Mouse (Mus musculus): ENCODE measurements around the gene Galnt18.

Galnt18 gene

DNA sequence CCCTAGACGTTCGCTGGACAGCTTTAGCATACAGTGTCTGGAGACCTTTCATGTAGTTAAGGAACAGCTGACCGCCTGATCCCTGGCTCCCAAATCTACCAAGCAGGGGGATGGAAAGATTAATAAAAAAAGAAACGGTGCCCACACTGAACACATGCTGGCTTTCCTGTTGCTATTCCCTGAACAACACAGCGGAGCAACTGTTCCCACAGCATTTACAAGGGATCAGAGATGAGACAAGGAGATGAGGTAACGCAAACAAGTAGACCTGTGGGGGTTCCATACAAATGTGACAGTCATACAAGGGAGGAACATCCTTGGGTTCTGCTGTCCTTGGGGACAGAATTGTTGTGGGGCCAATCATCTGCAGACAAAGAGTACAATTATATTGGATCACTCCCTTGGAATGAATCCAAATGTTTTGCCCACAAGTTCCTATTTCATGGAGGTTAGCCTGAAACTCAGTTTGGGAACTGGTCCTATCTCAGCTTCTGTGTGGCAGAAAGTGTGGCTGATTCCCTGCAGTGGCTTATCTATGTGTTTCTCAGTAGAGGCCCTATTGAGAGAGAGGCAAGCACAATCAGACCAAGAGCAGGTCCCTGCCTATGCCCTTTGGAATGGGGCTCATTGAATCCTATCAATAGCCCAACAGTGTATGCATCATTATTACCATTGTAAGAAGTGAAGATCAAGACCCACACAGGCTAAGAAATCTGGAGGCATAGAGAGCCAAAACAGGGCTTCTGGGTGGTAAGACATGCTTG, 68.5 kb downstream of the Galnt18 start:
- DNase-seq, result no peak

DNA sequence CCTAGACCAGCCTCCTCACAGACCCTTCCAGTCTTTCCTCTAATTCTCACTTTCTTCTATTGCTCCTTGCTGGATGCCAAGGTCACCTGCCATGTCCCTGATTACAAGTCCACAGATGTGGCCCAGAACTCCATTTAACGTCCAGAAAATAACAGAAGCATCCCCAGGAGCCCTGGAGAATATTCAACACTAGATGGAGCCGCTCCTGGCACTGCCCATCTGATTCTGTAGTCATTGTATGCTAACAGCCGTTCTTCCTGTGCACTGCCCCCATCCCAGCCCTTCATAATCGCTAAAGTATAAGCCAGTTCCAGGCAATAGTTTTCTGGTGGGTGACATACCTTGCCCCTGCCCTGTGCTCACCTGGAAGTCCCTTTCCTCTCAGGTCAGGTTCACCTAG, 69.5 kb downstream of the Galnt18 start:
- no peak for DNase-seq

DNA sequence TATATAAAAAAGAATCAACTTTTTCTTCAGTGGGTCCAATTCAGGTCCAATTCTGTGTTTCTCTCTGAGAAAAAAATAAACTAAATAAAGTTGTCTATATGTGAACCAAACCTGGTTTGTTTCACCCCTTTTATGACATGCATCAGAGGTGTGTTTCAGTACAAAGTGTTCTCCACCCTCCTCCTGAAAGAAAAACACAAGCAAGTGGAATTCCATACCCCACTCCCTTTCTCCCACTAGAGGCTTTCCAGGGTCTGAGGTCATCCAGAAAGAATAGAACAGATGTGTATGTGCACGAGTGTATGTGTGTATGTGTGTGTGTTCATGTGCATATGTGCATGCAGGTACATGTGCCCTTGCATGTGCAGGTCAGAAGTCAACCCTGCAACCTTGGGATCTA, 71.2 kb downstream of the Galnt18 start:
- no peak for DNase-seq

DNA sequence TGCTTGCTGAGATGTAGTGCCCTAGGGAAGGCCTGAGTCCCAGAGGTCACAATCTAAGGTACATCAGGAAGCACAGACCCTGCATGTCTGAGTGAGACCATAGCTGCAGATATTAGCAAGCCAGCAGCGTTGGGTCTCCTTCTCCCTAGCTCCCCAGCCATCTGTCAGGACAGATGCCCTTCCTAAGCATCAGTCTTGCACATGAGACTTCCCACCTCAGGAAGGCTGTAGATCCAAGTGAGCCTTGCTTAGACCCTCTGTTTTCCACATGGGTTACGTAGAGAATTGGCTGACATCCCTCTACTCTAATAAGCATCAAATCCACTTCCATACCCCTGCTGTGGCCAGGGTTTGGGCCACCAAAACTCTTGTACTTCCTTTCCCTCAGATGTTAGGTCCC, 76.8 kb downstream of the Galnt18 start:
- DNase-seq, result no peak

DNA sequence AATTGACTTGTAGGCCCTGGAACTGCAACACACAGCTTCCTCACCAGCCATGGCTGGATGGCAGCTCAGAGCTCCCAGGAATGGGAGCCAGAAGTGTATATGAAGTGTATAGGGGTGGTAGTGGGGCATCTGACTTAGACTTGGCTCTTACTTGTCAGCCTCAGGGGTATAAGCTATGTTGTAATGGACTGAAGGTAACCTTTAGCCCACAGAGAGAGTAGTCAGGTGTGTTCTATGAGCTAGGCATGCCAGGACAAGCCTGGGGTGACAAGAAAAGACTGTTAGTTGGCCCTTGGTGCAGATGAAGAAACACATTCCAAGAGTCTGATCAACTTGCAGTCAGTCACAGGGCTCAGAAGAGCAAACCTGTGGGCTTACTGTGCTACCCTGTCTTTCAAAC, 78.0 kb downstream of the Galnt18 start:
- DNase-seq, result no peak

DNA sequence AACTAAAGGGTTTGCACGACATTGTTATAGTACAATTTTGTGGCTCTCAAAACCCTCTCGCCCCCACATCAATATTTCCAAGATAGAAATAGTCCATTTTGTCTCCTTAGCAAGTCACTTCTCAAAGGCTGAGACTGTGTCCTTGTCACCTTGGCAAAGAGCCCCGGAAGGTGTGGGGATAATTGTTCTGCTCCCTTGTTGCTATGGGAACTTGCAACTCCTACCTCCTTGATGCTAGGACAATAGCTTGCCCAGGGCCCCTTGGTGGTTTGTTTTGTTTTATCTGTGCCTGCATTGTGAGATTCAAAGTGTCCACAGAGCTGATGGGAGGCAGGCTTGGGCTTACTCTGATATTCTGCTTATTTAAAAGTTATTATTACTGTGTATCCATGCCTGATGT, 80.3 kb downstream of the Galnt18 start:
- DNase-seq, result no peak

DNA sequence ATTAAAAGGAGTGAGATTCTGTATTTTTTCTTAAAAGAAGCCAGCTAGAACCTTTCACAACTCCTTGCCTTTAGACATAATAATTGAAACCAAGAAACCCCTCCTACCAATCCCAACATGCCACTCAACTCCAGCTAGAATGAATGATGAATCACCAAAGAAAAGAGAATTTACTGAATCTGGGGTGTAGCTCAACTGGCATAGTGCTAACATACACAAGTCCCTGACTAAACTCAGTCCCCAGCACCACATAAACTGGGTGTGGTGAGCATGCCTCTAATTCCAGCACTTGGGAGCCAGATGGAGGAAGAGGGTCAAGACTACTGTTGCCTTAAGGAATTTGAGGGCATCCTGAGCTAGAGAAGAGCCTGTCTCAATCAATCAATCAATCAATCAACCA, 83.6 kb downstream of the Galnt18 start:
- DNase-seq, result no peak

DNA sequence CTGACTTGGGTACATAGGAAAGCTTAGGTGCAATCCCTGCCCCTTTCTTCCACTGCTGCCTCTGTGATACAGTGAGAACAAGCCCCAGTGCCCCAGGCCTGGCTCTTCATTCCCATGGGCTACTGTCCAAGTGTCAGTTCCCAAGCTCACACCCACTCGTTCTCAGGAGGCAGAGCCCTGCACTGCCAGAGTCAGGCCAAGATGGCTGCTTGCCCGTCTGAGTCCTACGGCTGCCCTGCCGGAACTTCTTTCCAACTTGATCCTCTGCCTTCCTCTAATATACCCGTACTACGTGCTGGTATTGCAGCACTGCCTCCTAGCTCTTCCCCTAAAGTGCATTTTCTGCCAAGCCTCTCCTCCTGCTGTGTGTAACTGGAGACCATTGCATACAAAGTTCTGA, 85.5 kb downstream of the Galnt18 start:
- peak; percentile 68 for DNase-seq

DNA sequence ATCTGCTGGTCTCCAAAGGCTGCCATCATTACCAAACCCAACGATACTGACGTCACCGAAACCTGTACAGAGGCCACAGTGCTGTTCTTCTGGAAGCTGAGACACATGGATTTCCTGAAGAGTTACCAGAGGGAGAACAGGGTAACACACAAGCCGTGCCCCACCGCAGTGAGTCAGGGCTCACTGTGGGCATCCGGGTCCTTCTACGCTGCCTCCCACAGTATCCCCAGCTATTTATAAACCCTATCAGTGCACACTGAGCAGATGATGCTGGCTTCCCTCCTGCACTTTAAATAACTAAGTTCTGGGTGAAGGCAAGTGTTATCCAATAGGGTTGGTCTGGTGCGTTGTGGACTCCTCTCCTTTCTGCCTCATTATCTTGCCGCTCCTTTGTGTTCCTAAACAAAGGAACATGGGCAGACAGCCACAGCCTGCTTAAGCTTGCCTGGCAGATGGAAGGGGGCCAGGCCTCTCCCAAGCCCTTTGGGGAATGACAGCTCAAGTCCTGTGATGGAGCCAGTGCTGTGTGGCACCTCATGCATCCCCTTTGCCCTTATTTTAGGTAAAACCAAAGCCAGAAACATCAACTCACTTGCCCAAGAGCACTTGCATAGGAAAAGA, 87.0 kb downstream of the Galnt18 start:
- DNase-seq, result peak; percentile 60

DNA sequence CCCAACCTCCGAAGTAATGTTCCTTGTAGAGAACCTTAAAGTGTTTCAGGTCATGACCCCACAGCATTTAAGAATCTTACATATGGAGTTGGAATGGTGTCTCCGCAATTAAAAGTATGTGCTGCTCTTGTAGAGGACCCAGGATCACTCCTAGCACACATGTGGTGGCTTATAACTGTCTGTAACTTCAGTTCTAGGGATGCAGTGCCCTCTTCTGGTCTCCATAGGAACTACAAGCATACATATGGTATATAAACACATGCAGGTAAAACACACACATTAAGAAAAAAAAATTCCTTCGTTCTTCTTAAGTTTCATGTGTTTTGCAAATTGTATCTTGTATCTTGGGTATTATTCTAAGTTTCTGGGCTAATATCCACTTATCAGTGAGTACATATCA, 99.7 kb downstream of the Galnt18 start:
- DNase-seq, result no peak

DNA sequence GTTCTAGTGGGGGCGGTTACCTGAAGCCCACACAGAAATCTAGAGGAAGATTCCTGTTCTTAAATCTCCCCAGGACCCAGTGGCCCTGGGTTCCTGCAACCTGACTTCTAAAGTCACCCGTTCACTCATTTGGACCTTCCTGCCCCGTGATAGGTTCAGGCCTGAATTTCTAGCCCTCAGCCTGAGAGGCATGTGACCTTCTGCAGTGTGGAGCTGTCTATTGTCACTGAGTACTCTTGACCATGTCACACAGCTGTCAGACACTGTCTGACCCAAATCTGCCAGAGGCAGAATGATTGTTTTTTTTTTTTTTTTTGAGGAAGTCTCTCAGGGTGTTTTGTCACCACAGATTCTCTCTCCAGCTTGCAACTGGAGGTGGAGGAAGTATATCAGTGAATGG, 103.3 kb downstream of the Galnt18 start:
- DNase-seq, result no peak

DNA sequence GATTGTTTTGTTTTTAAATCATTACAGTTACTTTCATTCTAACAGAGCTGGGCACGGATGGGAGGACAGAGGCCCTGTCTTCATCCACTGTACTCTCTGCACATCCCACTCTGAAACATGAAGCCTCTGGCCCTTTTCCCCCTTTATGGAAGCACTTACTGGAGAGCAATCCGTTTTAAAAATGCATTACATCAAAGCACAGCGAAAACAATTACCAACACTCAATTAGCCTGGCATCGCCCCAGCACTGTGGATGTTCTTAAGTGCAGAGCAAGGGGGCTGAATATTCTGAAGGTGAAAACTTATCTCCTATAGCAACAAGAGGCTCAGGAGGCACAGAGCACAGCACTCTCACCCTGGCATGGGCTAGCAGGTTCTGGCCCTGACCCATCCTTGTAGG, 107.3 kb downstream of the Galnt18 start:
- no peak for DNase-seq

DNA sequence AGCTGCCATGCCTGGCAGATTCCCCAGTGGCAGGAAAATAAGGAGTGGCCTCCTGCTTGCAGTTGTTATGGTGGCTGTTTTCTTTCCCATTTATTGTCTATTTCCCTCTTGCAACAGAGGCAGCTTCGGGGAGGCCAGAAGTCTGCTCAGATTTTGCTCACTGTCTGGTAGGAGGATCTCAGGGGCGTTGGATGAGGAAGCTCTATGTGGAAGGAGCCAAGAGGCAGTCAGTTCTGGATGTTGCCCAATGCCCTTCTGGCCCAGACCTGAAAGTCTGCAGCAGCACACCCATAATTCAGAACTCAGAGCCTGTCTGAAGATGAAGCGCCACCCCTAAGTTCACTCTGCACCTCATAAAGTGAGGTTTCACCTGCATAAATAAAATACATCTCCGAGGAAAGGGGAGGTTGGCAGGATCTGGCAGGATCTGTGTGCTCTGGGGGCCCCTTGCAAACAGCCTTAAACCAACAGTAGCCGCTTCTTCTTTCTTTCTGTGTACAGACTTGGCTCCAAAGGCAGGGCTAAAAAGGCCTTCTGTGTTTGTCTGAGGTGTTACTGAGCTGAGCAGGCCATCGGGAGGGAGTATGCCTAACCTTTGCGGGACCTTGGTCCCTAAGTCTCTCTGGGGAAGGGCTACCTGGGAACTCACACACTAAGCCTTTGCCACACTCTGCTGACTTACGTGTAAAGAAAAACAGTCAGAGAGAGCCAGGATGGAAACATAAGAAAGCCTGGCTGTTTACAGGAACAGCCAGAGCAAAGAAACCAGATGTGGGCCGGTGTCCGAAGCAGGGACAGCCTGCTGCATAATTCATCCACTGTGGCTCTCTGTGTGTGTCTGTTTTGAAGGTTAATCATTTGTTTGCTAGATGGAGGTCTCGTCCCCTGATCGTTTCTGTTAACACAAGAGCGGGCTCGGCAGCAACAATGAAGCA, 116.4 kb downstream of the Galnt18 start:
- peak; percentile 28 for DNase-seq

DNA sequence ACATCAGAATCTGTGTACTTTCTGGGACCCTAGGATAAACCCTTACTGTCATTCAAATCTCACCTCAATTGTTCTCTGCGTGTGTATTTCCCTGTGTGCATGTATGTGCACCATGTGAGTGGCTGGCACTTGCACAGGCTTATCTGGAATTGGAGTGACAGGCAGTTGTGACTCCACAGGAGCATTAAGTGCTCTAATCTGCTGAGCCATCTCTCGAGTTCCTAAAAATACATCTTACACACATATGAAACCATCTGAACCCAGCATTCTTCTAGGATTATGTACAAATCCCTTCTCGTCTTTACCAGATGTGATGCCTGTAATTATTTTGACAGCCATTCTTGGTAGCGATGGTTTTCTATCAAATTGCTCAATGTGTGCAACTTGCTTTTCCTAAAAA, 121.2 kb downstream of the Galnt18 start:
- DNase-seq, result no peak

DNA sequence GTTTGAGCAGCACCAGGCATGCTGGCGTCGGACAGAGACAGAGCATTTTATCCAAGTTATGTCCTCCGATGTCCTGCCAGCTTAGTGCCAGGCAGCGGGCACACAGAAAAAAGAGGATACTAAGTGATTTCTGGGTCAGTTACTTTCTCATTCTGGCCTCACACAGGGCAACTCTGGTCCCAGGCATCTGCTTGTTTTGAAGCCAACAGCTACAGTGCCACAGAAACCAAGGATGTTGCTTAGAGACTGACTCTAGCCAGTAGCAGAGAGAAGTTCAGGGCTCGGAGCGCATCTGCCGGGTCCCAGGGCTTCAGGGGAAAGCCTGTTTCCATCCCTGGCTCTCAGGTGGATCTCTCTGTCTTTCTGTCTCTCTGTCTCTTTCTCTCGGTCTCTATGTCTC, 124.8 kb downstream of the Galnt18 start:
- DNase-seq, result peak; percentile 7

DNA sequence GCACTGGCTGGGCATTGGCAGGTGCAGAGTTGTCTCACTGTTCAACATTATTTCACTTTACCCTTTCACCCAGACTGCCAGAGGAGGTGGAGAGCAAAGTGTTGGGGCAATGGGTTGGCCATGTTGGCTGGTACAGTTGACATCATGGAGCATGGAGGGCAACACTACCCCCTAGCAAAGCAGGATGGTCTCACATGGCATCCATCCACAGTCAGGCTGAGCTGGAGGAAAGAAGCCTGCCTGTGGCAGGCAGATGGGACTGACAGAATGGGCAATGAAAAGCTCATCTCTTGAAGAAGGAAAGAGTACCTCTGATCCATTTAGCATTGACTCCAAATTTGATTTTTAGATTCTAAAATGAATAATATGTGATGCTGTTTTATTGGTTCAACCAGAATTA, 125.3 kb downstream of the Galnt18 start:
- no peak for DNase-seq

DNA sequence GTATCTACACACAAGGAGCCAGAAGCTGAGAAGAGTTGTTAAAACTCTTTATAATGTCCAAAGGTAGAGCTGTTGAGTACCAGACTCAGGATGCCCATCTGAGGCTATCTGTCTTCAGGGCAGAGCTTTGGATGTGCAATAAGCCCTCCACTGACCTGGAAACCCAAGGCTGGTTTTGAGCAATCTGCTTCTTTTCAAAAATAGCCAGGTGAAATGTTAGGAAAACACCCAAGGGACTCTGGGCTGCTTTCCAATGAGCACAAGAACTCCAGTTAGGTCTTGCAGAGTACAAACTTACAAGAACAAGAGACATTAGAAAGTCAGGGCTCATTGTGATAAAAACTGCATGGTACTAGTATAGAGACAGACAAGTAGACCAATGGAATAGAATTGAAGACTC, 135.4 kb downstream of the Galnt18 start:
- DNase-seq, result peak; percentile 15

DNA sequence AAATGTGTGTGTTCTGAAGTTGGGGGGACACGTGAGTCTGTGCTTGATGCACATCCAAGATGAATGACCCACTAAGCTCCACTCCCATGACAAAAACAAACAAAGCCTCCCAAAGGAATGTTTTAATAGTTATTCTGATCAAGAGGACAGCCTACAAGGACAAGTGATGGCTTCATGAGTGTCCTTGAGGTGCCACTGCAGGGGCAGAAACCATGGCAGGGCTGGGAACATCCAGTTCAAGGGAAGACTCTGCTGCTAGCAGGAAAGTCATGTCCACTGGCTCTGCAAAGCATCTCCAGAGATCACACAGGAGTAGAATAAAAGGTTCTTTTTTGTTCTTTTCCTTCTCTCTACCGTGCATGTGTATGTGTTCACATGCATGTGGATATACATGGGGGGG, 140.9 kb downstream of the Galnt18 start:
- no peak for DNase-seq

DNA sequence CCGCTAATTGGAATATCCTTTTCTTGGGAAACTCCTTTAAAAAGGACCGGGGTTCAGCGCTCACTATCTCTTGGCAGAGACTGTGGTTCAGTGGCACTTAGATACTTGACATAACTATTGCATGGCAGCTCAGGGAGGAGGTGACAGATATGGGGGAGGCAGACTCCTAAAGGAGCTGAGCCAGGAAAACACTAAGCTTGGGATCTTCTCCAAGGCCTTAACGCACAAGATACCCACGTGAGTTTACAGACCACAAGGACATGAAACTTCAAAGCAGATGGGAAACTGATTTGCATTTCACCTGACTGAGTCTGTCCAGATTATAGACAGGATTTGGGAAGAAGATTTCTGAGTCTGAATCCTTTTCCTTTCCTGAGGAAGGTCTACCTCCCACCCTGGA, 141.3 kb downstream of the Galnt18 start:
- DNase-seq, result no peak

DNA sequence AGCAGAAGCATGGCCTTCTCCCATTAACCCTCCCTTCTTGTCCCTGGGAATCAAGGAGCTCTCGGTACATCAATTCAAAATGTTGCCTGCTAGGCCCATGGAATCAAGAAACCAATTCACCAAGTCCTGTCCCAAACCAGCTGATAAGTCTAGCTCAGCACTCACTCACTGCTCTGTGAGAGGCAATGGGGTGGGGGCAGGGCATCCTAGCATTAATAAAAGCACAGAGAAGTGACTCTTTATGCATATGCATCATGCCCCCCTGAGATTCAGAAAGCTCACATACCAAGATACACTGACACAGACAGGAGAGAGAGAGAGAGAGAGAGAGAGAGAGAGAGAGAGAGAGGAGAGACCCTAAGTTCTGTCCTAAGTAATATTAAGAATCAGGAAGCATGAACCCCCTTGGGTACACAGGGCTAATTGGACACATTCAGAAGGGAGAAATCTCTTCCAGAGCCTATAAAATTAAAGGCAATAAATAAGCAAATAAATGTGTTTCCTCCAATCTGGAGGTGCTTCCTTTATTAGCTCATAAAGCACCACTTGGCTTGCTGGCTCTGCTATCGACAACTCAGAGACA, 141.8 kb downstream of the Galnt18 start:
- DNase-seq, result no peak

DNA sequence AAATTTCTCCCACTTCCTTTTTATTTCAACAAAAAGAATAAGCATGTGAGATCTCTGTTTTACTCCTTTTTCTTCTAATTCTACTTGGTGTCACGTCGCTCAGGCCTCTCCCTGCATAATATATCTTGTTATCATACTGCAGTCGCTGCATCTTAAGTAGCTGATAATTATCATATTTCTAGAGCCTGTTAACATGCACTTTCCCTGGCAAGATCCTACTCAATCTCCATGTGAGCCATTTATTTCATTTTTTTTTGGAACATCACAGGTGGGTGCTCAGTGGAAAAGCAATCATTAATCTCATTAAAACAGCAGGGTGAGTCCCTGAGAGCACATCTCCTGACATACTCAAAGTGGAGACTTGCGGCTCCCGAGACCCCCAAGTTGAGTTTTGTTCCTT, 143.3 kb downstream of the Galnt18 start:
- no peak for DNase-seq

DNA sequence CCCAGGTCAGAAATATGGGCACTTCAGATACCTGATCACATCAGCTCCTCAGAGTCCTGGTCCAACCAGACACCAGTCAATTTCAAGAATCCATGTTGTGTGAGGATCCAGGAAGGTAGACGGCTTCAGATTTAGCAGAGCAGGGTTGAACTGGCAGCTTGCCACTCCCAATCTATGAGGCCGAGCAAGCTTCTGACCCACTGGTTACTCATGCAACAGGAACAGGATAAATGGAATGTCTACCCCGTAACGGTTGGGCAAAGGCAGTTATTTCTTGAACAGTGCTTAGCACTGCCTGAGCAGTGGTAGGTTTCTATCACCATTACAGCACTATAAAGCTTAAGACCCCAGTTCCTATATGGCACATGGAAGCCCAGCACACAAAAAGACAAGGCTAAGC, 148.5 kb downstream of the Galnt18 start:
- no peak for DNase-seq

DNA sequence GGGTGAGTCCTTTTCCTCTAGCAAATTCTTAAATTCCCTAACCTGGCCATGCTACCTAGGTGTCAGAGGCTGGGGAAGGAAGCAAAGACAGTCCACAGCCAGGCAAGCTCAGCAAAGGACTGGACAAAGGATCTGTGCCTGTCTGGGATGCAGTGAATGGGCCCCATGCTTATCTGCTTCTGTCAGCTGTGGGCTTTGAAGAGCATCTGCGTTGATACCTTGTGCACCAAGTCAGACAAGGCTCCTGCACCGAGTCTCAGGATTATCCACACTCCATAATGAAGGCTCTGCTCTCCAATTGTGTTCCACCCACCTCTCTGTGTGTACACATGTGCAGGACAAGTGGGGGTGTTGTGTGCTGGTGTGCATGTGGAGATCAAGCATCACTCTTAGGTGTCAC, 153.5 kb downstream of the Galnt18 start:
- no peak for DNase-seq

DNA sequence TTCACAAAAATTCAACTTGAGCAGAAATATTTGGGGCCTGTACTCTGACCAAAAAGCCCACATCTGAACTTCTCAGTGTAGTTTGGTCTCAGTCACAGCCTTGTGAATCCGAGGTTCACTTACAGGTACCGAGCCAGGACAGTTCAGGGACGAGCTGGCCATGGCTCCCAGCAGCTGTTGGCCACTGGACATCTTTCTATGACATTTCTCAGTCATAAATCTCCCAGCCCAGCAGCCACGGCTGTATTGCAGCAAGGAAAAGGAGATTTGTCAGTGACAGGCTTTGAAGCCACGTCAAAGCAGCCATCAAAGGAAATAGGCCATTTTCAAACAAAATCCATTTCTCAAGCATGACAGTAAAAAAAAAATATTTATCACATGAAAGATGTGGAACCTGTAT, 154.0 kb downstream of the Galnt18 start:
- no peak for DNase-seq

Measured in cerebellum, adult 9-10 months (tissue).